Mouse (Mus musculus) kidney, postnatal 0 days (tissue): ENCODE results near the gene Rtn4. TPM values are rescaled to one million over a fixed set of nuclear protein-coding genes. Genes with fewer than 3 reads are reported as not detected.

ENCODE experiments used
- ATAC-seq: fragments of 200-750 bp; cut with Nextera tagmentation; replicated peaks from 2 replicates; pipeline ENCODE4 v1.8.0; 2017; ENCODE audit warnings: low read depth, moderate number of reproducible peaks, moderate TSS enrichment, moderate library complexity; ENCODE audit not compliant: low FRiP score
- DNase-seq: peaks from one replicate; pipeline ENCODE4 v3.0.0-alpha.2; 2016; ENCODE audit warnings: low spot score
- H3K27ac ChIP-seq: fragments of 300-500 bp; sonication (generic); 2 replicates; pipeline ENCODE4 v1.5.1; 2014; ENCODE audit warnings: mild to moderate bottlenecking
- H3K27me3 ChIP-seq: fragments of 300-500 bp; sonication (generic); 2 replicates; pipeline ENCODE4 v1.6.1; 2014; ENCODE audit warnings: low read length, mixed read lengths; ENCODE audit not compliant: insufficient read depth
- H3K36me3 ChIP-seq: fragments of 300-500 bp; sonication (generic); 2 replicates; pipeline ENCODE4 v1.6.1; 2014; ENCODE audit warnings: low read length, mixed read lengths; ENCODE audit not compliant: insufficient read depth
- H3K4me1 ChIP-seq: fragments of 300-500 bp; sonication (generic); replicated peaks from 2 replicates; pipeline ENCODE4 v1.6.1; 2014; ENCODE audit warnings: antibody characterized with exemption, low read length, mixed read lengths; ENCODE audit not compliant: insufficient read depth
- H3K4me2 ChIP-seq: fragments of 300-500 bp; sonication (generic); 2 replicates; pipeline ENCODE4 v1.6.1; 2014; ENCODE audit warnings: mild to moderate bottlenecking, low read length, moderate library complexity, mixed read lengths
- H3K4me3 ChIP-seq: fragments of 300-500 bp; sonication (generic); replicated peaks from 2 replicates; pipeline ENCODE4 v1.5.1; 2014; ENCODE audit warnings: low read depth, low read length
- H3K9ac ChIP-seq: fragments of 300-500 bp; sonication (generic); 2 replicates; pipeline ENCODE4 v1.6.1; 2014; ENCODE audit warnings: low read depth, low read length
- H3K9me3 ChIP-seq: fragments of 300-500 bp; sonication (generic); replicated peaks from 2 replicates; pipeline ENCODE4 v1.6.1; 2016; ENCODE audit warnings: low read length, inconsistent platforms, mixed read lengths
- CTCF ChIP-seq: IDR thresholded peaks from 2 replicates; pipeline ENCODE4 v1.5.1; 2016; ENCODE audit warnings: antibody characterized with exemption, low read depth, mild to moderate bottlenecking, moderate library complexity
- WGBS: fragments of 180-500 bp; shearing (Covaris S2); extraction: QIAGEN DNeasy Blood & Tissue Kit; methylation state at CpG from one replicate; pipeline ENCODE4 v1.1.7; 2014; 5-methylcytosine and 5-hydroxymethylcytosine counted together
- polyA plus RNA-seq: library from polyadenylated mRNA; unstranded; fragments of >200 nt; fragmentation: Nextera tagmentation; extraction: Ambion mirVana; gene quantifications from 2 replicates; pipeline ENCODE4 v1.2.1, GENCODE M21; 2015

Rtn4 gene
- polyA plus RNA-seq, 1 experiment from 2014 or later: 75.0 TPM

GRCm38 (mm10) chr11:29705263-29705662, 12.5 kb downstream of the Rtn4 start:
- H3K9ac ChIP-seq: no peak overlapping the region
- no peaks in the 10 kb centered on the region for H3K9me3 ChIP-seq
- H3K4me2 ChIP-seq: no peak overlapping the region
- no peak overlapping the region for H3K4me3 ChIP-seq
- H3K4me1 ChIP-seq: no peaks in the 10 kb centered on the region
- H3K27me3 ChIP-seq: no peaks in the 10 kb centered on the region
- no peak overlapping the region for H3K27ac ChIP-seq
- peaks cover 10% of the 10 kb centered on the region; the same call in 1 of the 2 replicates for H3K36me3 ChIP-seq
- DNase-seq: no peak
- TF ChIP-seq CTCF: no peak
- no peak for ATAC-seq

GRCm38 (mm10) chr11:29706845-29707244, 14.1 kb downstream of the Rtn4 start:
- Histone ChIP-seq H3K9ac (no peak overlapping the region), H3K9me3 (no peaks in the 10 kb centered on the region), H3K4me1 (no peaks in the 10 kb centered on the region), H3K4me3 (no peak overlapping the region), H3K36me3 (peaks cover 10% of the 10 kb centered on the region; the same call in 1 of the 2 replicates), H3K4me2 (no peak overlapping the region), H3K27ac (no peak overlapping the region), H3K27me3 (no peaks in the 10 kb centered on the region)
- 85% methylated on average over 4 of the region's 4 CpGs for WGBS
- no peak for DNase-seq
- no peak for ATAC-seq
- no peak for TF ChIP-seq CTCF

- ATAC-seq: no peak
These were observed 16.8 kb downstream of the Rtn4 start for GRCm38 (mm10) chr11:29709512-29709911.

GRCm38 (mm10) chr11:29714114-29714513, 21.4 kb downstream of the Rtn4 start:
- Histone ChIP-seq H3K36me3 (no peaks in the 10 kb centered on the region), H3K4me1 (peaks cover 8% of the 10 kb centered on the region; the same call in 1 of the 2 replicates), H3K4me3 (no peak overlapping the region), H3K9me3 (no peaks in the 10 kb centered on the region), H3K9ac (no peak overlapping the region), H3K4me2 (no peak overlapping the region), H3K27me3 (no peaks in the 10 kb centered on the region), H3K27ac (no peak overlapping the region)
- DNase-seq (no peak), ATAC-seq (no peak)
- TF ChIP-seq CTCF: no peak
- WGBS: 92% methylated on average over 7 of the region's 7 CpGs

More at GRCm38 (mm10) chr11:29709512-29709911, 16.8 kb downstream of the Rtn4 start:
- Histone ChIP-seq H3K36me3 (peaks cover 10% of the 10 kb centered on the region; the same call in 1 of the 2 replicates), H3K4me2 (no peak overlapping the region), H3K9me3 (no peaks in the 10 kb centered on the region), H3K27ac (no peak overlapping the region), H3K27me3 (no peaks in the 10 kb centered on the region), H3K9ac (no peak overlapping the region), H3K4me3 (no peak overlapping the region), H3K4me1 (no peaks in the 10 kb centered on the region)
- TF ChIP-seq CTCF: peak; percentile 50
- DNase-seq: no peak

- H3K4me3 ChIP-seq: no peak overlapping the region
- peak; percentile 30 for DNase-seq
- no peak overlapping the region for H3K4me2 ChIP-seq
- H3K9ac ChIP-seq: no peak overlapping the region
- peaks cover 8% of the 10 kb centered on the region; the same call in 1 of the 2 replicates for H3K4me1 ChIP-seq
- no peaks in the 10 kb centered on the region for H3K36me3 ChIP-seq
- WGBS: 89% methylated on average over 2 of the region's 2 CpGs
- no peak for ATAC-seq
- peak; percentile 66 for TF ChIP-seq CTCF
- H3K9me3 ChIP-seq: no peaks in the 10 kb centered on the region
- no peak overlapping the region for H3K27ac ChIP-seq
- no peaks in the 10 kb centered on the region for H3K27me3 ChIP-seq
These were observed 22.0 kb downstream of the Rtn4 start for GRCm38 (mm10) chr11:29714789-29715188.

GRCm38 (mm10) chr11:29715499-29715898, 22.8 kb downstream of the Rtn4 start:
- H3K9ac ChIP-seq: no peak overlapping the region
- 86% methylated on average over 3 of the region's 3 CpGs for WGBS
- H3K36me3 ChIP-seq: no peaks in the 10 kb centered on the region
- H3K4me1 ChIP-seq: peaks cover 8% of the 10 kb centered on the region; the same call in 1 of the 2 replicates
- no peak overlapping the region for H3K4me2 ChIP-seq
- DNase-seq (peak; percentile 33), ATAC-seq (no peak)
- H3K9me3 ChIP-seq: no peaks in the 10 kb centered on the region
- no peaks in the 10 kb centered on the region for H3K27me3 ChIP-seq
- no peak overlapping the region for H3K4me3 ChIP-seq
- H3K27ac ChIP-seq: no peak overlapping the region
- TF ChIP-seq CTCF: peak; percentile 51

GRCm38 (mm10) chr11:29718541-29718940, 25.8 kb downstream of the Rtn4 start:
- Histone ChIP-seq H3K4me1 (peaks cover 8% of the 10 kb centered on the region; the same call in 1 of the 2 replicates), H3K4me3 (no peak overlapping the region), H3K36me3 (no peaks in the 10 kb centered on the region), H3K27me3 (no peaks in the 10 kb centered on the region), H3K27ac (no peak overlapping the region), H3K9ac (no peak overlapping the region), H3K9me3 (no peaks in the 10 kb centered on the region), H3K4me2 (peak overlapping the region; percentile 30)
- whole genome bisulfite sequencing: 25% methylated on average over 6 of the region's 6 CpGs
- ATAC-seq (no peak; the same call in 1 of the 2 replicates), DNase-seq (peak; percentile 46)
- no peak for TF ChIP-seq CTCF
